In the genomic region with DNA sequence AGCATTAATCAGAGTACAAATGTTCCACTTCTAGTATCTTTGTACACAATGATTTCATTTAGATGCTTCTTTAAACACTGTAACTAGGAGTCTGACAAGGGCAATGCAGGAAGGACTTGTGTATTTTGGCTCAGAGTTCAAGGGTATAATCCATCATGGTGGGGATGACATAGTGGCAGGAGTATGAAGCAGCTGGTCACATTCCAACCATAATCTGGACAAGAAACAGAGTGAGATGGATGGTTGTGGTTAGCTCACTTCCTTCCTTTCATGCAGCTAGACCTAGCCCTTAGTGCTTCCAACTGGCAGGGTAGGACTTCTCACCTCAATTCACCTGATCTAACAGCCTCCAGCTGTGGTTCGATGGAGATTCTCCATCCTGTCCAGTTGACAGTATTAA, we compare ENCODE assay signal across 12 mouse cellular contexts.
DNase-seq lines count a peak whose midpoint lies in the region; ATAC-seq and TF ChIP-seq lines count a peak whose summit lies in the region.
"Had no signal": no experiment of that assay in that cellular context is flagged by ENCODE, and none has a peak within 500 bp of the region (broad histone marks: within the 10 kb centered on the region; RNA-seq: fewer than 3 reads in every experiment).

No protein-coding gene starts in this region.

- 0 out of 2 replicates have a peak, but pooled peaks cover 3% of the 10 kb centered on the region for H3K9me3 ChIP-seq in heart, embryonic 12.5 days (replicated peaks)
- no peaks in the 10 kb centered on the region for H3K9me3 ChIP-seq in lung, embryonic 16.5 days (ENCODE audit: control insufficient read depth, low read length)
- H3K9me3 ChIP-seq: forebrain, embryonic 12.5 days; liver, embryonic 15.5 days had no signal

- WGBS in heart, embryonic 12.5 days: 61% methylated on average over 1 of the region's 1 CpGs
- whole genome bisulfite sequencing in lung, embryonic 16.5 days: 44% methylated on average over 1 of the region's 1 CpGs

- H3K27me3 ChIP-seq in heart, embryonic 12.5 days (replicated peaks): no peaks in the 10 kb centered on the region
- H3K27me3 ChIP-seq in lung, embryonic 16.5 days (ENCODE audit: control insufficient read depth, insufficient read depth, low read depth, low read length): no peaks in the 10 kb centered on the region
- no peaks in the 10 kb centered on the region for H3K27me3 ChIP-seq in myocyte (ENCODE audit: control insufficient read depth, insufficient read depth, insufficient read length)
- H3K27me3 ChIP-seq: forebrain, embryonic 12.5 days; liver, embryonic 15.5 days had no signal

- H3K4me1 ChIP-seq in heart, embryonic 12.5 days (replicated peaks): no peaks in the 10 kb centered on the region
- H3K4me1 ChIP-seq in lung, embryonic 16.5 days (replicated peaks; ENCODE audit: control insufficient read depth, insufficient read depth, low read length): no peaks in the 10 kb centered on the region
- H3K4me1 ChIP-seq: forebrain, embryonic 12.5 days; liver, embryonic 15.5 days had no signal

- no peak for TF ChIP-seq POLR2A in myocyte (IDR thresholded peaks at IDR 0.05; ENCODE audit: insufficient read length, low read depth)

- no peak for DNase-seq in heart, postnatal 4 days
- DNase-seq in lung, adult 18-20 months: no peak
- DNase-seq in embryo, embryonic 11.5 days (ENCODE audit: low read depth, low spot score): peak; percentile 31
- DNase-seq in MN1 (ENCODE audit: low spot score): no peak
- no peak for DNase-seq in cerebellum, adult 8-10 months
- DNase-seq: gastrocnemius, postnatal 36 days had no signal

- H3K4me2 ChIP-seq in heart, embryonic 12.5 days: no peak overlapping the region
- H3K4me2 ChIP-seq in lung, embryonic 16.5 days (ENCODE audit: low read depth, low read length): no peak overlapping the region
- H3K4me2 ChIP-seq in myocyte (ENCODE audit: low read depth): peak overlapping the region; percentile 27
- H3K4me2 ChIP-seq: forebrain, embryonic 12.5 days; liver, embryonic 15.5 days had no signal

- no peak overlapping the region for H3K27ac ChIP-seq in heart, embryonic 12.5 days (ENCODE audit: poor library complexity, severe bottlenecking)
- H3K27ac ChIP-seq in lung, embryonic 16.5 days (ENCODE audit: low read length): no peak overlapping the region
- H3K27ac ChIP-seq: forebrain, embryonic 12.5 days; liver, embryonic 15.5 days had no signal

- no peak overlapping the region for H3K9ac ChIP-seq in heart, embryonic 12.5 days
- H3K9ac ChIP-seq in lung, embryonic 16.5 days (ENCODE audit: low read length): no peak overlapping the region
- H3K9ac ChIP-seq: forebrain, embryonic 12.5 days; liver, embryonic 15.5 days had no signal

- H3K36me3 ChIP-seq in heart, embryonic 12.5 days: no peaks in the 10 kb centered on the region
- no peaks in the 10 kb centered on the region for H3K36me3 ChIP-seq in lung, embryonic 16.5 days (ENCODE audit: control insufficient read depth, insufficient read depth, low read length)
- no peaks in the 10 kb centered on the region for H3K36me3 ChIP-seq in myocyte (ENCODE audit: control insufficient read depth, insufficient read depth)
- H3K36me3 ChIP-seq: forebrain, embryonic 12.5 days; liver, embryonic 15.5 days had no signal

- H3K79me2 ChIP-seq in myocyte (ENCODE audit: control insufficient read depth, insufficient read depth): no peaks in the 10 kb centered on the region

- no peak overlapping the region for H3ac ChIP-seq in myocyte (ENCODE audit: control insufficient read depth, insufficient read length)

- H3K4me3 ChIP-seq in heart, embryonic 12.5 days: no peak overlapping the region
- no peak overlapping the region for H3K4me3 ChIP-seq in lung, embryonic 16.5 days (ENCODE audit: low read length)
- no peak overlapping the region for H3K4me3 ChIP-seq in myocyte
- H3K4me3 ChIP-seq: forebrain, embryonic 12.5 days; liver, embryonic 15.5 days had no signal

- peak; percentile 53; the same call in 1 of the 2 replicates for ATAC-seq in heart, embryonic 12.5 days (ENCODE audit: insufficient number of reproducible peaks, low FRiP score)
- peak; percentile 47; the same call in 1 of the 2 replicates for ATAC-seq in lung, embryonic 16.5 days (ENCODE audit: low read depth)
- ATAC-seq: CD4-positive, CD25-positive, alpha-beta regulatory T cell, adult 4 months had no signal

TF ChIP-seq in myocyte, 11 proteins besides CTCF, POLR2A, EP300 and RAD21:
- TF ChIP-seq CEBPB (IDR thresholded peaks at IDR 0.05; ENCODE audit: insufficient read depth, poor library complexity, severe bottlenecking) (peak; percentile 37; the same call in 1 of the 2 replicates), TCF12 (IDR thresholded peaks at IDR 0.05; ENCODE audit: insufficient read depth, poor library complexity, severe bottlenecking) (no peak)
